Mouse (Mus musculus) testis, adult 2 months (tissue): ENCODE results near the gene Arhgap27.

Experiments used
- CTCF ChIP-seq: fragments of 200-500 bp; IDR thresholded peaks from 2 replicates; pipeline ENCODE4 v1.5.1; 2012; ENCODE audit warnings: low read depth, mild to moderate bottlenecking, inconsistent platforms, low read length, moderate library complexity; ENCODE audit not compliant: control insufficient read depth, insufficient read depth, insufficient replicate concordance
- POLR2A ChIP-seq: fragments of 200-500 bp; IDR thresholded peaks from 2 replicates; pipeline ENCODE4 v1.6.1; 2012; ENCODE audit warnings: low read depth, mild to moderate bottlenecking, inconsistent platforms, low read length, moderate library complexity; ENCODE audit not compliant: control insufficient read depth

GRCm38 (mm10) chr11:103371222-103371539, 7.7 kb upstream of the Arhgap27 start:
- TF ChIP-seq CTCF (no peak), POLR2A (no peak)
